Mouse (Mus musculus): Measurements from ENCODE around the gene Snx15. TPM values are rescaled to one million over a fixed set of nuclear protein-coding genes. Genes with fewer than 3 reads are reported as not detected.
A peak's percentile ranks its signal among the peaks of the same experiment; 100 is the strongest.

The Snx15 gene
- polyA plus RNA-seq, 1 experiment from 2014 or later = 25.0 TPM

DNA sequence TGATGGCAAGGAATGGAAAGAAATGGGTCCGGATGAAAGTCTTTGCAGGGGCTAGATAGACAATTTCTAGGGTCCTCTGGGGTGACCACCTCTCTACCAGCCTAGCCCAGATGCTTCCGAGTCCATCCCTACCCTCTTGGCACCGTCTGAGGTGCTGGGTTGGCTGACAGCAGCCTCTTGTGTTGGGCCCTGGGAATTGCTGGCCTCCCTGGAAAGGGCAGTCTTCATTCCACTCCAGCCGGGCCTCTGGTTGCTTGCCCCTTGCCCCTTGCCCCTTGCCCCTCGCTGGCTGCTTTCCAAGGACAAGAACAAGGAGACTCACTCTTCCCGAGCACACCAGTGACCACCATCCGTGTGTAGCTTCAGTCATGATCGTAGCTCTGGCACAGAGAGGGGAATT lies 28.3 kb upstream of the Snx15 start:
- WGBS = 54% methylated on average over 8 of the region's 8 CpGs
- Histone ChIP-seq H3K36me3 (ENCODE audit: control insufficient read depth, insufficient read depth, low read length) (no peaks in the 10 kb centered on the region), H3K9ac (ENCODE audit: low read length) (no peak overlapping the region), H3K27ac (replicated peaks) (no peak overlapping the region), H3K27me3 (ENCODE audit: control insufficient read depth, insufficient read depth, low read length) (no peaks in the 10 kb centered on the region), H3K4me2 (replicated peaks; ENCODE audit: low read depth) (no peak overlapping the region), H3K4me1 (replicated peaks; ENCODE audit: control insufficient read depth, insufficient read depth) (no peaks in the 10 kb centered on the region), H3K4me3 (ENCODE audit: low read depth, low read length) (no peak overlapping the region), H3K9me3 (ENCODE audit: control insufficient read depth, low read length) (no peaks in the 10 kb centered on the region)
- ATAC-seq (ENCODE audit: low FRiP score, low TSS enrichment) (0 out of 2 replicates have a peak, but pooled peaks have one; percentile 18), DNase-seq (ENCODE audit: low spot score) (no peak)
- peak; percentile 49 for TF ChIP-seq CTCF (IDR thresholded peaks at IDR 0.05; ENCODE audit: low read depth)
- no peak for TF ChIP-seq EP300 (optimal IDR thresholded peaks at IDR 0.05)

DNA sequence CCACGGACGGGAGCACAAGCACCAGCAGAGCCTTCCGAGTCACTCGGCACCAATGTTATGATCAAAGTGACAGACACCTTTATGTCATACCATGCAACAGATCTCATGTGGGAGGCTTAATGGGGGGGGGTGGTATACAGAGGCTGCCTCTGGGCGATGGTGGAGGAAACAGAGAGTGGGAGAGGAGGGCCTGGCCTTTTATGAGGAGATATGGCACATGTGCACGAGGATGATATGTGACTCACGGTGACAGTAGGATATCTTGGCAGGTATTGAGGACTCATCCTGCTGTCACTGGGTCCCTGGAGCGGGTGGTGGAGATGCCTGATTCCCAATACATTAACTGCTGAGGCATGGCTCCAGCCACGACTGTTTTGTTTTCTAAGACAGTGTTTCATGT lies 27.1 kb upstream of the Snx15 start:
- Histone ChIP-seq H3K27ac (replicated peaks) (no peak overlapping the region), H3K4me3 (ENCODE audit: low read depth, low read length) (no peak overlapping the region), H3K4me2 (replicated peaks; ENCODE audit: low read depth) (no peak overlapping the region), H3K36me3 (ENCODE audit: control insufficient read depth, insufficient read depth, low read length) (no peaks in the 10 kb centered on the region), H3K9ac (ENCODE audit: low read length) (no peak overlapping the region), H3K4me1 (replicated peaks; ENCODE audit: control insufficient read depth, insufficient read depth) (no peaks in the 10 kb centered on the region), H3K27me3 (ENCODE audit: control insufficient read depth, insufficient read depth, low read length) (no peaks in the 10 kb centered on the region), H3K9me3 (ENCODE audit: control insufficient read depth, low read length) (no peaks in the 10 kb centered on the region)
- ATAC-seq (ENCODE audit: low FRiP score, low TSS enrichment) = no peak
- DNase-seq (ENCODE audit: low spot score) = no peak
- WGBS = 83% methylated on average over 9 of the region's 9 CpGs
- TF ChIP-seq EP300 (optimal IDR thresholded peaks at IDR 0.05) = no peak

DNA sequence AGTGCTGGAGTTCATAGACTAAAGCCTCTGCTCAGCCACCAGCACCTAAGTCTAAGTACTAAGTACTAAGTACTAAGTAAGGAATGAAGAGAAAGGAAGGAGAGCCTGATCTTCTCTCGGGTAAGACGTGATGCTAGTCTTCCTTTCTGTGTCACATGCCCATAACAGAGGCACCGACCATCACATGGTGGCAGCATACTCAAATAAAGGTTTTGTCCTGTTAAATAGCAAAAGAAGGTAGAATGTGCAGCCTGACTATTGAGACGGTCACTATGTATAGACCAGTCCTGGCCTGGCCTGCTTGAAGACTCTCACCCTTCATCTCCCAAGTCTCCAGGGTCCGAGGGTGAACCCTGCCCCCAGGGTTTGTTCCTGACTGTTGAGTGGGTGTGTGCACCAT lies 16.7 kb upstream of the Snx15 start:
- ATAC-seq (ENCODE audit: low FRiP score, low TSS enrichment) = no peak

DNA sequence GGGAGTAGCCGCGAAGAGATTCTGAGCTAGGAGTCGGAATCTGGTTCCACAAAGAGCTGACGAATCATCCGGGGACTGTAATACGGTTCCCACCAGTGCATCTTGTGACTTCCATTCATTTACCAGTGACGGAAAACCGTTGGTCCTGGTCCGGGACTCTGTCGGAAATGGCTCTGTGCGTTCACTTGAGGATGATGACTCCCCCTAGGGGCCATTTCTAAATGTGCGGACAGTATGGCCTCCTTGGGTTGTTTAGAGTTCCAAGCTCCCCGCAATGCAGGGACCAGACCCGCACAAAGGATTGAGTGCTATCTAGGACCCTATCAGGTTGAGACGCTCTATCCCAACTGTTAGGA lies 13.3 kb upstream of the Snx15 start, which contains the start of gene Arl2:
Arl2 (minus strand) TSS at position 155 of the 356 bp plus-strand sequence.
- peak within 1 kb of the TSS; percentile 91 for H3K27ac ChIP-seq (replicated peaks)
- H3K4me2 ChIP-seq (replicated peaks; ENCODE audit: low read depth) = peak within 1 kb of the TSS; percentile 91
- WGBS = under 1% methylated on average over 15 of the region's 15 CpGs
- ATAC-seq (ENCODE audit: low FRiP score, low TSS enrichment) (peak; percentile 83), DNase-seq (ENCODE audit: low spot score) (peak; percentile 80)
- H3K4me1 ChIP-seq (replicated peaks; ENCODE audit: control insufficient read depth, insufficient read depth) = no peaks in the 10 kb centered on the region
- H3K27me3 ChIP-seq (ENCODE audit: control insufficient read depth, insufficient read depth, low read length) = no peaks in the 10 kb centered on the region
- H3K36me3 ChIP-seq (ENCODE audit: control insufficient read depth, insufficient read depth, low read length) = peaks cover 3% of the 10 kb centered on the region; the same call in 1 of the 2 replicates
- peak within 1 kb of the TSS; percentile 86 for H3K9ac ChIP-seq (ENCODE audit: low read length)
- no peaks in the 10 kb centered on the region for H3K9me3 ChIP-seq (ENCODE audit: control insufficient read depth, low read length)
- TF ChIP-seq CTCF (IDR thresholded peaks at IDR 0.05; ENCODE audit: low read depth) (peak; percentile 67), EP300 (optimal IDR thresholded peaks at IDR 0.05) (no peak)
- H3K4me3 ChIP-seq (ENCODE audit: low read depth, low read length) = peak within 1 kb of the TSS; percentile 66

More for the DNA sequence above, 16.7 kb upstream of the Snx15 start:
- 71% methylated on average over 5 of the region's 5 CpGs for WGBS
- no peaks in the 10 kb centered on the region for H3K9me3 ChIP-seq (ENCODE audit: control insufficient read depth, low read length)
- DNase-seq (ENCODE audit: low spot score) = no peak
- H3K27me3 ChIP-seq (ENCODE audit: control insufficient read depth, insufficient read depth, low read length) = no peaks in the 10 kb centered on the region
- no peak overlapping the region for H3K9ac ChIP-seq (ENCODE audit: low read length)
- no peaks in the 10 kb centered on the region for H3K36me3 ChIP-seq (ENCODE audit: control insufficient read depth, insufficient read depth, low read length)
- H3K27ac ChIP-seq (replicated peaks) = no peak overlapping the region
- no peak overlapping the region for H3K4me3 ChIP-seq (ENCODE audit: low read depth, low read length)
- H3K4me2 ChIP-seq (replicated peaks; ENCODE audit: low read depth) = no peak overlapping the region
- peak; percentile 29; the same call in 1 of the 2 replicates for TF ChIP-seq CTCF (IDR thresholded peaks at IDR 0.05; ENCODE audit: low read depth)
- no peak for TF ChIP-seq EP300 (optimal IDR thresholded peaks at IDR 0.05)
- no peaks in the 10 kb centered on the region for H3K4me1 ChIP-seq (replicated peaks; ENCODE audit: control insufficient read depth, insufficient read depth)

DNA sequence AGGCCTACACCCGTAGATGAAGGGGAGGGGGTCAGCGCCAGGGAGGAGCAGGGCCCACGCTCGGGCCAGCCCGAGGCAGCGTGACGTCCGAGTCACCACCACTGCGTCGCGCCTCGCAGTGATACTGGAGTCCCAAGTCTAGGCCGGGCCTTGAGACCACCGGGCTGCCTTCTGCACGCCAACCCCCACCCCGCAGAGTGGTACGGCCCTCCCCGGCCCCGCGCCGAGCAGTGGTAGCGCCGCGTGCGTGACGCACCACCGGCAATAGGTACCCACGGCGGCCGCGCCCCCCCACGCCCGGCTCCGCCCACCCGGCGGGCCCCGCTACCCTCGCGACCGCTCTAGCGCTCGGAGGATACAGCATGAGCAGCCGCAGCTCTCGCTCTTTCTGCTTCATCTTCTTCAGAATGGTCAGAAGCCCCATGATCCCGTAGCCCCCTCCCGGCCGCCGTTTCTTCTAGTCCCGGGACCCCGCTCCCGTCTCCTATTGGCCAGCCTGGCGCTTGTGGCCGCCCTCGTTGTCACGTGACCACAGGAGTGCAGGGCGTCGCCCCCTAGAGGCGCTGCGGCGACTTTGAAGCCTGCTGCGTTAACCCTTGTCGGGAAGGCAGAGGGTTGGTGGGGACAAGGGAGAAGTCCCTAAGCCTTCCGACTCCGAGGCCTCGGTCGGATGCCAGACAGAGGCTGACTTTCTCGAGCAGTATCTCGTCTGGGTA lies 12.7 kb upstream of the Snx15 start, which contains the start of gene Batf2:
Batf2 (plus strand) TSS at position 306 of the 716 bp plus-strand sequence.
- Histone ChIP-seq H3K27me3 (ENCODE audit: control insufficient read depth, insufficient read depth, low read length) (no peaks in the 10 kb centered on the region), H3K4me2 (replicated peaks; ENCODE audit: low read depth) (peak within 1 kb of the TSS; percentile 91), H3K27ac (replicated peaks) (peak within 1 kb of the TSS; percentile 91), H3K4me3 (ENCODE audit: low read depth, low read length) (peak within 1 kb of the TSS; percentile 66), H3K4me1 (replicated peaks; ENCODE audit: control insufficient read depth, insufficient read depth) (no peaks in the 10 kb centered on the region), H3K9ac (ENCODE audit: low read length) (peak within 1 kb of the TSS; percentile 86), H3K9me3 (ENCODE audit: control insufficient read depth, low read length) (no peaks in the 10 kb centered on the region), H3K36me3 (ENCODE audit: control insufficient read depth, insufficient read depth, low read length) (peaks cover 5% of the 10 kb centered on the region; the same call in 1 of the 2 replicates)
- under 1% methylated on average over 56 of the region's 68 CpGs for WGBS
- TF ChIP-seq CTCF (IDR thresholded peaks at IDR 0.05; ENCODE audit: low read depth) (peak; percentile 83), EP300 (optimal IDR thresholded peaks at IDR 0.05) (no peak)
- DNase-seq (ENCODE audit: low spot score) (peak; percentile 95), ATAC-seq (ENCODE audit: low FRiP score, low TSS enrichment) (peak; percentile 93)

DNA sequence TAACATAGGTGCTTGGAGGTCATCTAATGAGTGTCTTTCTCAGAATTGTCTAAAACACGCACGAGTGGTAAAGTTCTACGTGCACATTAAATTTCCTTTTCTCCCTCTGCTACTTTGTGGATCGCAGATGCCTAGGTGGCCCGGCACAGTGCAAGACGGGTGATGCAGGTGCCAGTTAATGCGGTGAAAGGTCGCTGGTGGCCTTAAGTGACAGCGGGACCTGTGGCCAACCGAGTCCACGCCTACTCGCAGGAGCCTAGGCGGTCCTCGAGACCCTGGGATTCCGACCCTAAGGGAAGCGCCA lies 12.2 kb upstream of the Snx15 start:
- no peaks in the 10 kb centered on the region for H3K27me3 ChIP-seq (ENCODE audit: control insufficient read depth, insufficient read depth, low read length)
- ATAC-seq (ENCODE audit: low FRiP score, low TSS enrichment) = peak; percentile 53; the same call in 1 of the 2 replicates
- H3K4me3 ChIP-seq (ENCODE audit: low read depth, low read length) = peak overlapping the region; percentile 66

More for the DNA sequence above, 12.2 kb upstream of the Snx15 start:
- H3K9ac ChIP-seq (ENCODE audit: low read length) = peak overlapping the region; percentile 86
- no peaks in the 10 kb centered on the region for H3K4me1 ChIP-seq (replicated peaks; ENCODE audit: control insufficient read depth, insufficient read depth)
- peaks cover 5% of the 10 kb centered on the region; the same call in 1 of the 2 replicates for H3K36me3 ChIP-seq (ENCODE audit: control insufficient read depth, insufficient read depth, low read length)
- no peak for DNase-seq (ENCODE audit: low spot score)
- TF ChIP-seq EP300 (optimal IDR thresholded peaks at IDR 0.05) (no peak), CTCF (IDR thresholded peaks at IDR 0.05; ENCODE audit: low read depth) (no peak)
- no peaks in the 10 kb centered on the region for H3K9me3 ChIP-seq (ENCODE audit: control insufficient read depth, low read length)
- H3K27ac ChIP-seq (replicated peaks) = peak overlapping the region; percentile 91
- H3K4me2 ChIP-seq (replicated peaks; ENCODE audit: low read depth) = peak overlapping the region; percentile 91
- 3% methylated on average over 16 of the region's 16 CpGs for WGBS
